Mouse (Mus musculus) ES-E14 (cell line): ENCODE measurements at regions not wholly inside any gene's neighbourhood (a gene's known extent, or its start where the extent isn't known, plus 50 kb on each side); places are given as distances from the start of the nearest gene placed in this dataset.

Experiments
- ZC3H11A ChIP-seq: IDR thresholded peaks from 2 replicates; pipeline ENCODE4 v1.6.1; 2012; ENCODE audit warnings: low read depth, mild to moderate bottlenecking, inconsistent platforms, low read length, borderline replicate concordance
- ZNF384 ChIP-seq: IDR thresholded peaks from 2 replicates; pipeline ENCODE4 v1.6.1; 2012; ENCODE audit warnings: low read depth, low read length, inconsistent platforms

DNA sequence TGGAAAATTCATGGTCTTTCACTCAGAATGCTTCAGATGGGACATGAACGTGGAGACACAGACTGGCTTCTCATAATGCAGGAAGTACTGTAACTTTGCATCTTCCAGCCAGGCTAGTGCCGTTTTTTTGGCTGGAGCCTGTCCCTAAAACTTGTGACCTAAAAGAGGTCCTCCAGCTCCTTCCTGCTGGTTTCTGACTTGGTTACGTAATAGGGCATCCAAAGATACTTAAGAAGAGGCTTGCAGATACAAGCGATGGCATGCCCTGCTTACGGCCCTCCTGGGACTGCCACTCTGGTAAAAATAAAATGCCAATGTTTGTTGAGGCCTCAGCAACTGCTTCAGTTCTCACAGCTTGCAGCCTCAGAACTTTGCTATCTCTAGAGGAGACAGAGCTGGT is 177.3 kb upstream of the Arl4c start:
- TF ChIP-seq ZC3H11A (no peak), ZNF384 (no peak)
